Mouse (Mus musculus) liver, embryonic 14.5 days (tissue): ENCODE measurements around the gene Nsd1. TPM values are rescaled to one million over a fixed set of nuclear protein-coding genes. Genes with fewer than 3 reads are reported as not detected.

Experiments
- ATAC-seq: fragments of 200-750 bp; cut with Nextera tagmentation; 2 replicates; pipeline ENCODE4 v1.8.0; 2017; ENCODE audit warnings: moderate number of reproducible peaks, mild to moderate bottlenecking, moderate library complexity; ENCODE audit not compliant: insufficient read depth
- DNase-seq, 3 experiments: peaks; one replicate each; pipeline ENCODE4 v3.0.0-alpha.2; 2012 to 2013; ENCODE audit warnings: low read depth in 3 of 3, low spot score in 3 of 3
- H3K27ac ChIP-seq: fragments of 300-500 bp; sonication (generic); 2 replicates; pipeline ENCODE4 v1.5.1; 2014; ENCODE audit warnings: moderate library complexity, mild to moderate bottlenecking, control low read depth, inconsistent platforms
- H3K27me3 ChIP-seq: fragments of 300-500 bp; sonication (generic); 2 replicates; pipeline ENCODE4 v1.6.1; 2014; ENCODE audit warnings: mild to moderate bottlenecking, low read length, moderate library complexity; ENCODE audit not compliant: control insufficient read depth, insufficient read depth
- H3K36me3 ChIP-seq: fragments of 300-500 bp; sonication (generic); replicated peaks from 2 replicates; pipeline ENCODE4 v1.6.1; 2014; ENCODE audit warnings: low read depth; ENCODE audit not compliant: control insufficient read depth, insufficient read depth
- H3K4me1 ChIP-seq, 2 experiments: fragments of 200-500 bp in 1 of 2; fragments of 300-500 bp in 1 of 2; sonication (generic) in 1 of 2; replicated peaks; 2 replicates each; pipeline ENCODE4 v1.6.1; 2012 to 2014; ENCODE audit warnings: antibody characterized with exemption in 1 of 2, inconsistent platforms in 1 of 2, low read length in 1 of 2; ENCODE audit not compliant: control insufficient read depth in 2 of 2, insufficient read depth in 2 of 2
- H3K4me2 ChIP-seq: fragments of 300-500 bp; sonication (generic); 2 replicates; pipeline ENCODE4 v1.6.1; 2014; ENCODE audit warnings: low read depth, mild to moderate bottlenecking, control low read depth, moderate library complexity
- H3K4me3 ChIP-seq, 2 experiments: fragments of 200-500 bp in 1 of 2; fragments of 300-500 bp in 1 of 2; sonication (generic) in 1 of 2; 2 replicates each; pipeline ENCODE4 v1.5.1; 2012 to 2014; ENCODE audit warnings: low read depth in 2 of 2, low read length in 2 of 2, mild to moderate bottlenecking in 2 of 2, control low read depth in 1 of 2, inconsistent platforms in 1 of 2, moderate library complexity in 1 of 2; ENCODE audit not compliant: insufficient read depth in 1 of 2
- H3K9ac ChIP-seq: fragments of 300-500 bp; sonication (generic); replicated peaks from 2 replicates; pipeline ENCODE4 v1.6.1; 2014; ENCODE audit warnings: mild to moderate bottlenecking, control low read depth, moderate library complexity
- H3K9me3 ChIP-seq: fragments of 300-500 bp; sonication (generic); 2 replicates; pipeline ENCODE4 v1.6.1; 2016; ENCODE audit warnings: low read length, mixed read lengths; ENCODE audit not compliant: control insufficient read depth
- CTCF ChIP-seq: IDR thresholded peaks from 2 replicates; pipeline ENCODE4 v1.5.1; 2016; ENCODE audit warnings: antibody characterized with exemption, low read depth, control low read depth
- EP300 ChIP-seq: IDR thresholded peaks from 2 replicates; pipeline ENCODE4 v1.6.1; 2016; ENCODE audit warnings: antibody characterized with exemption, low read depth
- WGBS: fragments of 180-500 bp; shearing (Covaris S2); extraction: QIAGEN DNeasy Blood & Tissue Kit; methylation state at CpG from one replicate; pipeline ENCODE4 v1.1.7; 2014; ENCODE audit not compliant: insufficient replicate concordance; 5-methylcytosine and 5-hydroxymethylcytosine counted together
- polyA plus RNA-seq, 2 experiments: library from polyadenylated mRNA; depleted of rRNA in 1 of 2; stranded (reverse) in 1 of 2; unstranded in 1 of 2; fragments of >200 nt; fragmentation: Nextera tagmentation in 1 of 2; extraction: Ambion mirVana in 1 of 2; gene quantifications; 2 replicates each; pipeline versions ENCODE4 v1.2.1 to v1.2.3; 2012 to 2014

Nsd1 gene
- polyA plus RNA-seq, 2 experiments: 8.0 to 13.8 TPM

DNA sequence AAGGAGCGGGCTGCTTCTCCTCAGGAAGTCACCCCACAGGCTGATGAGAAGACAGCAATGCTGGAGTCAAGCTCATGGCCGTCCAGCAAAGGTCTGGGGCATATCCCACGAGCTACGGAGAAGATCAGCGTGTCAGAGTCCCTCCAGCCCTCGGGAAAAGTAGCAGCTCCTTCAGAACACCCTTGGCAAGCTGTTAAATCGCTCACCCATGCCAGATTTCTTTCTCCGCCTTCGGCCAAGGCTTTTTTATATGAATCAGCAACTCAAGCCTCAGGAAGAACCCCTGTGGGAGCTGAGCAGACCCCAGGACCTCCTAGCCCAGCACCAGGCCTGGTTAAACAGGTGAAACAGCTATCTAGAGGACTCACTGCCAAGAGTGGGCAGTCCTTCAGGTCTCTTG is 103.5 kb downstream of the Nsd1 start:
- Histone ChIP-seq H3K4me3 (no peak overlapping the region), H3K9me3 (no peaks in the 10 kb centered on the region), H3K36me3 (peaks cover 57% of the 10 kb centered on the region), H3K9ac (no peak overlapping the region), H3K4me2 (no peak overlapping the region), H3K27me3 (no peaks in the 10 kb centered on the region), H3K4me1 (no peaks in the 10 kb centered on the region), H3K27ac (no peak overlapping the region)
- DNase-seq (no peak), ATAC-seq (no peak)
- no peak for TF ChIP-seq EP300
- TF ChIP-seq CTCF: no peak
- WGBS: 86% methylated on average over 9 of the region's 9 CpGs

DNA sequence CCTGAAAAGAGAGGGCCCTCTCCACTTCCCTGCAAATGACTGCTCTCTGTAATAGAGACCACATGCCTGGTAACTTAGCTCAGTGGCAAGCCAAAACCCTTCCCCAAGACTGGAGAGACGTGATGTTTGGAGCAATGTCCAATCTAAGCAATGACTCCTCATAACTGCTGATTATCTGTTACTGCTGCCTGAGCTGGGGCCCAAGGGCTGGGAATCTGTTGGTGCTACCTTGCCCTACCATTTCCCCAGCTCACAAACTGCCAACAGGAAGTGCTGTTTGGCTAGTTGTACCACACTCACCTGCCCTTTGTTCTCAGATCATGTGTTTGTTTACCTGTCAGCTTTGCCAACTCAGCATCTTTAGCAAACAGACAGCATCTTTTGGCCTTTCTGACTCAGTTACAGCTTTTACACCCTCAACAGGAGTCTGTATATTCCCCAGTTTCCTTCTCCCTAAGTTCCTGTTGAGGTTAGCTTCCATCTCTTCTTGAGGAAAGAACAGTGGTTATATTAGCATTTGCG is 105.4 kb downstream of the Nsd1 start:
- Histone ChIP-seq H3K9me3 (no peaks in the 10 kb centered on the region), H3K4me2 (no peak overlapping the region), H3K27ac (no peak overlapping the region), H3K4me3 (no peak overlapping the region), H3K9ac (no peak overlapping the region), H3K4me1 (no peaks in the 10 kb centered on the region), H3K36me3 (peaks cover 51% of the 10 kb centered on the region), H3K27me3 (no peaks in the 10 kb centered on the region)
- 85% methylated on average over 2 of the region's 2 CpGs for WGBS
- DNase-seq (no peak), ATAC-seq (no peak)
- TF ChIP-seq EP300 (no peak), CTCF (no peak)

DNA sequence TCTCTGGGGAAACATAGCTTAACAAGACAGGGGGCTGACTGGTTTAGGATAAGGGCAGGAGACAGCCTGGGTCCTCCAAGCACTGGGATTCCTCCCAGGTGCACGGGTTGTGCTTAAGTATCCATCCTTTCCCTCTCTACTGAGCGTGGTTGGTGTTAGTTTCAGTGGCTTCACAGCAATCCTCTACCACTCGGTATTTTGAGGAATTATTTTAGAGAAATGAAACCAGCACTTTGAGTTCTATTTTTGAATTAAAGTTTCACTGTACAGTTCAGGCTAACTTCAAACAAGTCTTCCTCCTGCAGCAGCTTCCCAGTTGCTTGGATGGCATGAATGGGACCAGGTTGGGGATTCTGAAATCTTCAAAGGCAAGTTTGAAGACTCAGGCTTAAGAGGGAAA is 108.8 kb downstream of the Nsd1 start:
- H3K27ac ChIP-seq: no peak overlapping the region
- peaks cover 25% of the 10 kb centered on the region for H3K36me3 ChIP-seq
- DNase-seq (no peak), ATAC-seq (no peak)
- H3K4me3 ChIP-seq: no peak overlapping the region
- WGBS: 58% methylated on average over 3 of the region's 3 CpGs
- peaks cover 8 to 13% of the 10 kb centered on the region in 2 experiments for H3K4me1 ChIP-seq
- TF ChIP-seq EP300 (no peak), CTCF (no peak)
- no peaks in the 10 kb centered on the region for H3K27me3 ChIP-seq
- no peak overlapping the region for H3K4me2 ChIP-seq
- no peaks in the 10 kb centered on the region for H3K9me3 ChIP-seq
- no peak overlapping the region for H3K9ac ChIP-seq

DNA sequence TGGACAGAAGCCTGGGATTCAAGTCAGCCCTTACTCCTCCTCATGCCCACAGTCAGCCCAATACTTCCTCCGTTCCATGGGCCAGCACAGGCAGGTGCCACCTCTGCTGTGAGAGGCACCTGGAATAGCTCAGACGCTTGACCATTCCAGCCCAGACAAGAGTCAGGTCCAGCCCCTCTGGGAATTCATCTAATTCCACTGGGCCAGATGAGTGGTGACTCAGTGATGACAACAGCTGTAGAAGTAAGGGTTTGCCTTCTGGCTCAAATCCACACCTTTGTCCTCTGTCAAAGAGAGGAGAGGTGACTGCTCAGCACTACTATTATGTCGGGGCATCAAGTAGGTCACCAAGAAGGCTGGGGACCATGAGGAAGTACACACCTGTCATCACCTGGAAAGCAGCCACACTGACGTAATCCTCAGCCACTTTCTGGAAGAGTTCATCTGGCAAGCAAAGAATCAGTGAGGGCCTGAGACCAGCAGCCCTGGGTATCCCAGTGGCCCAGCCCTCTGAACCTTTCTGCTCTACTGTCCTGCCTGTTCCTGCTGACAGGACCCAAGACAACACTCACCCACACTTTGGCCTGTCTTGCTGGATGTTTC is 110.5 kb downstream of the Nsd1 start, which contains the start of gene Prelid1:
TSS of gene Prelid1 (plus strand) at position 570 of the 603 bp plus-strand sequence.
- Histone ChIP-seq H3K36me3 (peaks cover 26% of the 10 kb centered on the region), H3K27ac (no peak within 1 kb of the TSS; the same call in none of the 2 replicates), H3K4me2 (peak within 1 kb of the TSS; percentile 76), H3K9me3 (no peaks in the 10 kb centered on the region), H3K9ac (peak within 1 kb of the TSS; percentile 79), H3K27me3 (no peaks in the 10 kb centered on the region), H3K4me1 (peaks cover 8 to 17% of the 10 kb centered on the region in 2 experiments), H3K4me3 (peak within 1 kb of the TSS; percentile 70 to 95)
- ATAC-seq: no peak
- 84% methylated on average over 4 of the region's 4 CpGs for WGBS
- TF ChIP-seq EP300 (no peak), CTCF (no peak)
- no peak for DNase-seq

DNA sequence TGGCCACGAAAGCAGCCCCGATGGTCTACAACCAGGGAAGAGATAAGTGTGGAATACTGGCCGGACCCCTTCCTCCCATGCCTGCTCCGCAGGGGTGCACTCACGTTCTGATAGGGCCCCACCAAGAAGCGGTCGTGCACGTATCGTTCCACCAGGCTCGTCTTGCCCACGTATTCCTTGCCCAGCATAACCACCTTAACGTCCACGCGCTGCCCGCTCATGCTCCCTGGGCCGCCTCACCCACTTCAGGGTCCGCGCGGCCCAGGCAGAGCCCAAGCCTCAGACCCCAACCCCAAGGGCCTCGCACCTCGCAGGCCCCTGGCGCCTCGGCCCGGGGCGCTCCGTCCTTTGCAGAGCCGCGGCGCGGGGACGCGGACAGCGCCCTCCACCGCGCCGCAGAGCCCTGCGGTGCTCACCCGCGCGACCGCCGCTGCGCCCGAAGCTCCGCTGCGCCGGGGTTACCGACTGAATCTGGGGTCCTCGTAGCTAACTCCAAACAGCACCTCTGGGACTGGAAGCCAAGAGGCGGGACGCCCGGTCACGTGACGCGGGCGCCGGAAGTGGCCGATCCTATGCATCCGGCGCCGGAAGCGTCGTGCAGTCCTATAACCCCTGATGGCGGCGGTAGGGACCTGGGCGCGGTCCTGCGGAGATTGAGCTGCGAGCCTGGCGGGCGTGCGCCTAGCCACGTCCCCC is 112.0 kb downstream of the Nsd1 start, which contains the start of gene Rab24:
TSS of gene Rab24 (minus strand) at position 513 of the 696 bp plus-strand sequence.
- no peak for TF ChIP-seq EP300
- TF ChIP-seq CTCF: no peak; the same call in none of the 2 replicates
- WGBS: under 1% methylated on average over 73 of the region's 73 CpGs
- DNase-seq (peak; percentile 81 to 85 (median 81)), ATAC-seq (peak; percentile 91)
- H3K4me3 ChIP-seq: peak within 1 kb of the TSS; percentile 70 to 95
- H3K9ac ChIP-seq: peak within 1 kb of the TSS; percentile 79
- peak within 1 kb of the TSS; percentile 76 for H3K4me2 ChIP-seq
- H3K9me3 ChIP-seq: no peaks in the 10 kb centered on the region
- peaks cover 38% of the 10 kb centered on the region for H3K36me3 ChIP-seq
- H3K4me1 ChIP-seq: peaks cover 8 to 17% of the 10 kb centered on the region in 2 experiments
- H3K27ac ChIP-seq: peak within 1 kb of the TSS; percentile 75
- no peaks in the 10 kb centered on the region for H3K27me3 ChIP-seq
